Mouse (Mus musculus) erythroblast, embryonic 14.5 days (primary cell): Measurements from ENCODE around the gene Olfr12.

ENCODE experiments used
- GATA1 ChIP-seq: IDR thresholded peaks from 2 replicates; pipeline ENCODE4 v1.6.1; 2012; ENCODE audit warnings: low read length, inconsistent platforms, mixed read lengths
- TAL1 ChIP-seq: IDR thresholded peaks from 3 replicates; pipeline ENCODE4 v1.6.1; 2012; ENCODE audit warnings: low read length, inconsistent platforms, mixed read lengths

- TF ChIP-seq GATA1 = no peak
- no peak for TF ChIP-seq TAL1
These were observed 10.6 kb downstream of the Olfr12 start for GRCm38 (mm10) chr1:92628227-92628626.
